Mouse (Mus musculus) lung, embryonic 14.5 days (tissue): ENCODE results near the gene Slc23a4. TPM values are rescaled to one million over a fixed set of nuclear protein-coding genes. Genes with fewer than 3 reads are reported as not detected.

Experiments
- ATAC-seq: fragments of 200-750 bp; cut with Nextera tagmentation; 2 replicates; pipeline ENCODE4 v1.8.0; 2017; ENCODE audit warnings: mild to moderate bottlenecking, moderate TSS enrichment, moderate library complexity; ENCODE audit not compliant: insufficient read depth
- DNase-seq: peaks from one replicate; pipeline ENCODE4 v3.0.0-alpha.2; 2015
- H3K27ac ChIP-seq: fragments of 300-500 bp; sonication (generic); 2 replicates; pipeline ENCODE4 v1.5.1; 2014; ENCODE audit warnings: low read depth, mild to moderate bottlenecking, moderate library complexity
- H3K27me3 ChIP-seq: fragments of 300-500 bp; sonication (generic); 2 replicates; pipeline ENCODE4 v1.6.1; 2014; ENCODE audit warnings: low read length, control low read depth; ENCODE audit not compliant: insufficient read depth
- H3K36me3 ChIP-seq: fragments of 300-500 bp; sonication (generic); 2 replicates; pipeline ENCODE4 v1.6.1; 2014; ENCODE audit warnings: control low read depth; ENCODE audit not compliant: insufficient read depth
- H3K4me1 ChIP-seq: fragments of 300-500 bp; sonication (generic); 2 replicates; pipeline ENCODE4 v1.6.1; 2014; ENCODE audit warnings: antibody characterized with exemption, control low read depth; ENCODE audit not compliant: insufficient read depth
- H3K4me2 ChIP-seq: fragments of 300-500 bp; sonication (generic); 2 replicates; pipeline ENCODE4 v1.6.1; 2014; ENCODE audit warnings: mild to moderate bottlenecking
- H3K4me3 ChIP-seq: fragments of 300-500 bp; sonication (generic); 2 replicates; pipeline ENCODE4 v1.5.1; 2014; ENCODE audit warnings: low read depth, low read length
- H3K9ac ChIP-seq: fragments of 300-500 bp; sonication (generic); 2 replicates; pipeline ENCODE4 v1.6.1; 2014
- H3K9me3 ChIP-seq: fragments of 300-500 bp; sonication (generic); 2 replicates; pipeline ENCODE4 v1.6.1; 2016; ENCODE audit warnings: low read depth, low read length, control low read depth
- CTCF ChIP-seq: IDR thresholded peaks from 2 replicates; pipeline ENCODE4 v1.5.1; 2016; ENCODE audit warnings: antibody characterized with exemption, low read depth
- WGBS: fragments of 180-500 bp; shearing (Covaris S2); extraction: QIAGEN DNeasy Blood & Tissue Kit; methylation state at CpG from one replicate; pipeline ENCODE4 v1.1.7; 2014; 5-methylcytosine and 5-hydroxymethylcytosine counted together
- polyA plus RNA-seq: library from polyadenylated mRNA; unstranded; fragments of >200 nt; fragmentation: Nextera tagmentation; extraction: Ambion mirVana; gene quantifications from 2 replicates; pipeline ENCODE4 v1.2.1, GENCODE M21; 2014

The Slc23a4 gene
- polyA plus RNA-seq = 0.20 and 0.62 TPM in 2 replicates

DNA sequence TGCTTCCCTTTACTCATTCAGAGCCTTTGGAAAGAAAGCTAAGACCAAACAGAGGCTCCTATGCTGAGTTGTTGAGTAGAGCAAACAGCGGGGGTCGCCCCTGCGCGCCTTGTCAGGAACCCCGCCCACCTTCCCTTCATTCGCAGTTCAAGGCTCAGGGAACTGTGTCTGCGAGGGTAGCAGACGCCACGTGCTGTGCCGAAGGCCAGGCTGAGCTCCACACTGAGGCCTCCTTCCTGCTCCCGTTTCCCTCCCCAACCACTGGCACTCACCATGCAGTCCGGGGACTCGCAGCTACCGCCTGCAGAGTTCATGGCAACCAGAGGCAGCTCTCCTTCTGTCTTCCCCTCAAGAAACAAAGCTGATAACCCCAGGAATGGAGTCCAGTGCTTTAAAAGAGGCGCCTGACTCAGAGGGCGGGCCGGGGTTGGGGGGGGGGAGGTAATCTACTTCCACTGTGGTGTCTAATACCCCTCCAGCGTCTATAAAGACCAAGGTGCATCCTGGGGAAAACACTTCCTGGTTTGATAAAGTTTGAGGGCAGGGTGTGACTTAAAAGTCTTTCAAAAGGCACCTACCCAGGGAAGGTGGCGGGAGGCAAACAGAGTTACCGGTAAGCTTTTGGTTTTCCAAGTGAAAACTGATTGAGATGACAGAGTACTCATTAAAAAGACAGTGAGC lies at the start of gene Slc23a4:
Gene Slc23a4 (minus strand): TSS at position 324 of the 681 bp plus-strand sequence.
- H3K4me3 ChIP-seq = no peak within 1 kb of the TSS
- DNase-seq (peak; percentile 51), ATAC-seq (peak; percentile 42; the same call in 1 of the 2 replicates)
- H3K27ac ChIP-seq = no peak within 1 kb of the TSS
- H3K9ac ChIP-seq = no peak within 1 kb of the TSS
- TF ChIP-seq CTCF = no peak
- no peaks in the 10 kb centered on the region for H3K9me3 ChIP-seq
- peaks cover 3% of the 10 kb centered on the region; the same call in 1 of the 2 replicates for H3K4me1 ChIP-seq
- no peaks in the 10 kb centered on the region for H3K27me3 ChIP-seq
- no peaks in the 10 kb centered on the region for H3K36me3 ChIP-seq
- WGBS = 7% methylated on average over 20 of the region's 20 CpGs
- peak within 1 kb of the TSS; percentile 43 for H3K4me2 ChIP-seq

DNA sequence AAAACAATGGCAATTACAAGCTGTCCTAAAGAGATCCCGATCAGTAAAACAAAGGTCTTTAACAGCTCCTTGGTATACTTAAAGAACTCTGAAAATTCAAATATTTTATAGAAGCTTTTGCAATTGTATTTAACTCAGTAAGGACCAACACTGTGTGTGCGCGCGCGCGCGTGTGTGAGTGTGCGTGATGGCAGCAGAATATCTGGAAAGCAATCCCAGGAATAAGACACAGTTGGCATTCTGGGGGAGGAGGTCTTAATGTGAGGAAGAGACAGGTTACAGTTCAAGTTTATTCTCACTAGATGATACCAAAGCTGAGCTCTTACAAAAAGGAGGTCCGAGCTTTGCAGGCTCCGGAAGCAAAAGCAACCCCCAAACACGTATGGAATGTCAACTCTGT lies 45.1 kb upstream of the Slc23a4 start:
- Histone ChIP-seq H3K9me3 (no peaks in the 10 kb centered on the region), H3K9ac (no peak overlapping the region), H3K27me3 (no peaks in the 10 kb centered on the region), H3K4me2 (no peak overlapping the region), H3K4me1 (no peaks in the 10 kb centered on the region), H3K4me3 (no peak overlapping the region), H3K27ac (no peak overlapping the region), H3K36me3 (no peaks in the 10 kb centered on the region)
- no peak for TF ChIP-seq CTCF
- 88% methylated on average over 11 of the region's 11 CpGs for whole genome bisulfite sequencing
- DNase-seq = no peak
- ATAC-seq = no peak

DNA sequence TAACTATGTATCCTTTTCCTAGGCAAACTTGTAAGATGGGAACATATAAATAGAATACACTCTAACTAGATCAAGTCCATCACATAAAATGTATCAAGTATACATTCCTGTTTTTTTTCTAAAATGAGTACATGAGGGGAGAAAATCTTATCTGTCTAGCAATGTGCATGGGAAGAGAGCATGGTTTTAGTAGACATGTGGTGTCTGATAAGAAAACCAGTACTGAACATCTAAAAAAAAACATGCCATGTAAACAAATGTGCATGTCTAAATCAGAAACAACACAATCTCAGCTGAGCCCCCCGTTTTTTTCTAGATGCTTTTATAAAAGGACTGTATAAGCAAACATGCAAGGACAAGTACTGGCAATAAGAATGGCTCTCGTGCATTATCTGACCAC lies 44.5 kb upstream of the Slc23a4 start:
- no peak overlapping the region for H3K27ac ChIP-seq
- H3K4me1 ChIP-seq = no peaks in the 10 kb centered on the region
- no peak for ATAC-seq
- no peak for DNase-seq
- no peak overlapping the region for H3K9ac ChIP-seq
- no peaks in the 10 kb centered on the region for H3K9me3 ChIP-seq
- H3K27me3 ChIP-seq = no peaks in the 10 kb centered on the region
- no peaks in the 10 kb centered on the region for H3K36me3 ChIP-seq
- no peak overlapping the region for H3K4me2 ChIP-seq
- no peak overlapping the region for H3K4me3 ChIP-seq
- no peak for TF ChIP-seq CTCF
- WGBS = 44% methylated on average over 2 of the region's 2 CpGs

DNA sequence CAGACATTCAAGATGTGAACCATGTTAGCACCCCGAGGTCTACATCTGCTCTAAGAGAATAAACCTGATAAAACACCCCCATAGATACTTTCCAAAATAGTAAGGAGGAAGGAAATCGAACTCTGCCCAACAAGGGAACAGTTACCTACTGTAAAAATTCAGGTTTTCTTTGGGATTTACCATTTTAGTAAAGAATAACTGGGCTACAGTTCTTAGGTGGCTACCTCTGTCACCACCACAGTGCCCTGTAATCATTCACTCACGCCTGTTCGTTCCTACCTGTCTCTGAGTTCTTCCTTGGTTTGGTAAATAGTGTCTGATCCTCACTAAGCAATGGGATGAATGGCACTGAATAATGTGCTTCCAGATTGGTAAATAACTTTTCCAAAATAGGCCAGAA lies 42.6 kb upstream of the Slc23a4 start:
- H3K4me2 ChIP-seq = no peak overlapping the region
- no peaks in the 10 kb centered on the region for H3K9me3 ChIP-seq
- H3K4me3 ChIP-seq = no peak overlapping the region
- no peaks in the 10 kb centered on the region for H3K4me1 ChIP-seq
- 90% methylated on average over 4 of the region's 4 CpGs for WGBS
- H3K27ac ChIP-seq = no peak overlapping the region
- no peak for TF ChIP-seq CTCF
- ATAC-seq = no peak
- H3K36me3 ChIP-seq = no peaks in the 10 kb centered on the region
- no peak overlapping the region for H3K9ac ChIP-seq
- no peak for DNase-seq
- no peaks in the 10 kb centered on the region for H3K27me3 ChIP-seq

DNA sequence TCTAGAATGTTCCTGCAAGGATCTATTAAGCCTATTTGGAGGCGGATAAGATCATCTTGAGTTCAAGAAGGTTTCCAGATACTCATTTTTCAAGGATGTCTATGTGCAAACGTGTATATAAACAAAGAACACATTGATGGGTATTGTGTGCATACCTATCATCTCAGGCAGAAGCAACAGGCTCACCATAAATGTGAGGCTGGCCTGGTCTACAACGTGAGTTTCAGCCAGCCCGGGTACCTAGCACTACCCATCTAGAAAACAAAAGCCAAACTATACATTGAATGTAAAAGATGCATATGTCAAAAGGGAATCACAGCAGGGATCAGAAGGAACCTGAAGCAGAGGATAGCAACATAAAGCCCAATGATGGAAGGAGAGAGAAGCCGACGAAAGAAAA lies 42.0 kb upstream of the Slc23a4 start:
- Histone ChIP-seq H3K4me1 (no peaks in the 10 kb centered on the region), H3K36me3 (no peaks in the 10 kb centered on the region), H3K4me2 (no peak overlapping the region), H3K9ac (no peak overlapping the region), H3K27ac (no peak overlapping the region), H3K27me3 (no peaks in the 10 kb centered on the region), H3K4me3 (no peak overlapping the region), H3K9me3 (no peaks in the 10 kb centered on the region)
- no peak for TF ChIP-seq CTCF
- no peak for ATAC-seq
- no peak for DNase-seq
- WGBS = 77% methylated on average over 6 of the region's 6 CpGs

DNA sequence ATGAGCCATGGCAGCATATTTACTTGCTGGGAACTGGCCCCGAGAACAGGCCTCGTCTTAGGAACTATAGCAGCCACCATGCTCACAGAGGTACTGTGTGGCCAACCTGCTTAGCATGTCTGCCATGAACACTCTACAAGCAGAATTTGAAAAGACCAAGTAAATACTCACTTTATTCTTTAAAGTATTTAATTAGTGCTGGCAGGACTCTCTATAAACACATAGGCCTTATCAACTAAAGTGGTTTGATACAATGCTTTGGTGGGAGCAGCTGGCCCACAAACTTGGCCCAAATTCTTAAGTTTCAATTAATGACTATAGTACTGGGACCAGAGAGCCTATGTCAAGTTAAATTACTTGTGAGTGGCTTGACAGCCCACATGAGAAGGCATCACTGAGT lies 39.8 kb upstream of the Slc23a4 start:
- Histone ChIP-seq H3K9ac (no peak overlapping the region), H3K27me3 (no peaks in the 10 kb centered on the region), H3K4me1 (no peaks in the 10 kb centered on the region), H3K4me2 (no peak overlapping the region), H3K4me3 (no peak overlapping the region), H3K27ac (no peak overlapping the region), H3K9me3 (no peaks in the 10 kb centered on the region), H3K36me3 (peaks cover 3% of the 10 kb centered on the region; the same call in 1 of the 2 replicates)
- DNase-seq = no peak
- 83% methylated on average over 2 of the region's 2 CpGs for WGBS
- ATAC-seq = 0 out of 2 replicates have a peak, but pooled peaks have one; percentile 28
- no peak for TF ChIP-seq CTCF

DNA sequence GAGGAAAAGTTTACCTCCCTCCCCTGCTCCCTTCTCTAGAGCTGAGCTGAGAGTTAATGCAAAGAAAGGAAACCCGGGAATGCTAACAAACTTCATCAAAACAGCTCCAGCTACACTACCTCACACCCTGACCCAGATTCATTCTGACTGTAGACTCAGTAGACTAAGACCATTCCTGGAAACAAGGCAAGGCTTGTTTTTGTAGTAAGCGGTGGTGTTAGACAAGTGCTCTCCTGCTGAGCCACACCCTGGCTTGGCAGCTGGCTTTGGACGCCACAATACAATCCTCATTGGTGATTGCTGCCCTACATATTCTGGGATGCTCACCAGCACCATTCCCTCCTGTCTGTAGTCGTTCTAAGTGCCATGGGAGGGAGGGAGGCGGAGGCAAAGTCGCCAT lies 39.1 kb upstream of the Slc23a4 start:
- no peaks in the 10 kb centered on the region for H3K27me3 ChIP-seq
- no peak overlapping the region for H3K27ac ChIP-seq
- WGBS = 66% methylated on average over 6 of the region's 6 CpGs
- no peak overlapping the region for H3K9ac ChIP-seq
- no peak overlapping the region for H3K4me3 ChIP-seq
- no peak for TF ChIP-seq CTCF
- no peaks in the 10 kb centered on the region for H3K4me1 ChIP-seq
- no peaks in the 10 kb centered on the region for H3K9me3 ChIP-seq
- no peak for DNase-seq
- ATAC-seq = peak; percentile 38; the same call in 1 of the 2 replicates
- H3K36me3 ChIP-seq = peaks cover 9% of the 10 kb centered on the region; the same call in 1 of the 2 replicates
- H3K4me2 ChIP-seq = no peak overlapping the region
